Mouse (Mus musculus): Measurements from ENCODE around the gene Zmym5.

DNA sequence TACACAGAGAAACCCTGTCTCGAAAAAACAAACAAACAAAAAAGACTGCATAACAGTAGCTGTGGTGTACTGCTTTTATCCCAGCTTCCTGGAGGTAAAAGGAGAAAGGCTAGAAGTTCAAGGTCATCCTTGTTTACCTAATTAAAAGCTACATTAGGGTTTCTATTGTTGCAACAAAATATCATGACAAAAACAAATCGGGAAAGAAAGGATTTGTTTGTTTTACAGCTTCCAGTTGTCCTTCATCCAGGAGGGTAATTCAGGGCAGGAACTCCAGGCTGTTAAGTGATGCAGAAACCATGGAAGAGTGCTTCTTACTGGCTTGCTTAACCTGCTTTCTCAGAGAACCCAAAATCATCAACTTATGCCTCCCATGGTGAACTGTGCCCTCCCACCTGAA lies 36.8 kb upstream of the Zmym5 start:
- TF ChIP-seq EP300 (IDR thresholded peaks at IDR 0.05; ENCODE audit: low read depth), result no peak
- TF ChIP-seq CTCF (IDR thresholded peaks at IDR 0.05; ENCODE audit: low read depth), result no peak

All from liver, embryonic 14.5 days (tissue).